Mouse (Mus musculus) kidney, embryonic 15.5 days (tissue): ENCODE measurements around the gene Rad54l2. TPM values are rescaled to one million over a fixed set of nuclear protein-coding genes. Genes with fewer than 3 reads are reported as not detected.

Experiments
- ATAC-seq: fragments of 200-750 bp; cut with Nextera tagmentation; replicated peaks from 2 replicates; pipeline ENCODE4 v1.8.0; 2017; ENCODE audit warnings: moderate TSS enrichment; ENCODE audit not compliant: low FRiP score
- H3K27ac ChIP-seq: fragments of 300-500 bp; sonication (generic); 2 replicates; pipeline ENCODE4 v1.5.1; 2015; ENCODE audit warnings: mild to moderate bottlenecking, inconsistent platforms
- H3K27me3 ChIP-seq: fragments of 300-500 bp; sonication (generic); 2 replicates; pipeline ENCODE4 v1.6.1; 2015; ENCODE audit warnings: inconsistent platforms
- H3K36me3 ChIP-seq: fragments of 300-500 bp; sonication (generic); 2 replicates; pipeline ENCODE4 v1.6.1; 2015; ENCODE audit warnings: inconsistent platforms
- H3K4me1 ChIP-seq: fragments of 300-500 bp; sonication (generic); 2 replicates; pipeline ENCODE4 v1.6.1; 2015; ENCODE audit warnings: inconsistent platforms
- H3K4me2 ChIP-seq: fragments of 300-500 bp; sonication (generic); 2 replicates; pipeline ENCODE4 v1.6.1; 2015; ENCODE audit warnings: moderate library complexity, mild to moderate bottlenecking, inconsistent platforms
- H3K4me3 ChIP-seq: fragments of 300-500 bp; sonication (generic); replicated peaks from 2 replicates; pipeline ENCODE4 v1.5.1; 2015; ENCODE audit warnings: mild to moderate bottlenecking, inconsistent platforms
- H3K9ac ChIP-seq: fragments of 300-500 bp; sonication (generic); 2 replicates; pipeline ENCODE4 v1.6.1; 2015; ENCODE audit warnings: mild to moderate bottlenecking, inconsistent platforms
- H3K9me3 ChIP-seq: fragments of 300-500 bp; sonication (generic); replicated peaks from 2 replicates; pipeline ENCODE4 v1.6.1; 2016; ENCODE audit warnings: inconsistent platforms
- WGBS: fragments of 180-500 bp; shearing (Covaris S2); methylation state at CpG from one replicate; pipeline ENCODE4 v1.1.7; 2015; ENCODE audit warnings: mixed read lengths; 5-methylcytosine and 5-hydroxymethylcytosine counted together
- polyA plus RNA-seq: library from polyadenylated mRNA; unstranded; fragments of >200 nt; fragmentation: Nextera tagmentation; extraction: Ambion mirVana; gene quantifications from 2 replicates; pipeline ENCODE4 v1.2.1, GENCODE M21; 2015

Rad54l2 gene
- polyA plus RNA-seq, 1 experiment from 2014 or later = 7.7 TPM

DNA sequence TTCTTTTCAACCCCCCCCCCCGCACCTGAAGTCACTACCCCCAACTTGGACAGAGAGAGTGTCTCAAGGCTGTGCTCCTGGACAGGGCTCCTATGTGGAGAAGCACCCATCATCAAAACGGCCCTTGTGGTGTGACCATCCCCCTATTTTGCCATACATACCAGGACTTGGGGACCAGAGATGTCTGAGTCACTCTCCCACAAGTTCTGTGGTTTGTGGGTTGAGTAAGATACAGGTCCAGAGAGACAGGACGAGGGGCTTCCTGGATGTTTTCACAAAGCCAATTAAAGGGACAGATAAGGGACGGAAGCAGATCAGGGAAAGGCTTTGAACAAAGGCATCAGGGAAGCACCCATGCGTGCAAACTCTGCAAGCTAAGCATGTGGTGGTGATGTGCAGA, 147.6 kb downstream of the Rad54l2 start:
- no peaks in the 10 kb centered on the region for H3K9me3 ChIP-seq
- H3K27ac ChIP-seq = no peak overlapping the region
- ATAC-seq = no peak; the same call in 1 of the 2 replicates
- H3K27me3 ChIP-seq = no peaks in the 10 kb centered on the region
- 63% methylated on average over 5 of the region's 5 CpGs for WGBS
- no peaks in the 10 kb centered on the region for H3K4me1 ChIP-seq
- H3K9ac ChIP-seq = no peak overlapping the region
- no peak overlapping the region for H3K4me3 ChIP-seq
- no peaks in the 10 kb centered on the region for H3K36me3 ChIP-seq
- H3K4me2 ChIP-seq = no peak overlapping the region

GRCm38 (mm10) chr9:106638154-106638553, 150.8 kb downstream of the Rad54l2 start:
- no peaks in the 10 kb centered on the region for H3K27me3 ChIP-seq
- H3K27ac ChIP-seq = no peak overlapping the region
- H3K4me1 ChIP-seq = no peaks in the 10 kb centered on the region
- 92% methylated on average over 8 of the region's 8 CpGs for WGBS
- no peak overlapping the region for H3K4me2 ChIP-seq
- ATAC-seq = no peak
- H3K4me3 ChIP-seq = no peak overlapping the region
- no peak overlapping the region for H3K9ac ChIP-seq
- no peaks in the 10 kb centered on the region for H3K36me3 ChIP-seq
- no peaks in the 10 kb centered on the region for H3K9me3 ChIP-seq

Other genes with a start within 250 kb of the Rad54l2 start
- not detected in 2 replicates for gene Iqcf3, start 227.6 kb downstream of the Rad54l2 start, polyA plus RNA-seq
- gene Iqcf4, start 218.2 kb downstream of the Rad54l2 start, polyA plus RNA-seq = not detected in 2 replicates
- not detected in 2 replicates for gene Iqcf6, start 162.6 kb downstream of the Rad54l2 start, polyA plus RNA-seq
- gene Grm2, start 133.1 kb downstream of the Rad54l2 start, polyA plus RNA-seq = not detected in 2 replicates
- 65.6 and 67.4 TPM in 2 replicates for gene Tex264, start 103.3 kb downstream of the Rad54l2 start, polyA plus RNA-seq
- gene Dcaf1, start 32.7 kb upstream of the Rad54l2 start, polyA plus RNA-seq = 26.8 and 27.6 TPM in 2 replicates
- 9.6 and 11.8 TPM in 2 replicates for gene Rbm15b, start 98.2 kb upstream of the Rad54l2 start, polyA plus RNA-seq
- 308 and 334 TPM in 2 replicates for gene Manf, start 102.8 kb upstream of the Rad54l2 start, polyA plus RNA-seq